Mouse (Mus musculus) myocyte (in vitro differentiated cells): ENCODE measurements around the gene BC051019.

Experiments used
- MYOG ChIP-seq, 3 experiments: IDR thresholded peaks; one replicate each; pipeline ENCODE4 v1.6.1; 2011; ENCODE audit warnings: control low read depth in 2 of 3, low read depth in 2 of 3, mild to moderate bottlenecking in 2 of 3; ENCODE audit not compliant: insufficient read length in 2 of 3, control insufficient read depth in 1 of 3, insufficient read depth in 1 of 3
- POLR2A ChIP-seq: IDR thresholded peaks from one replicate; pipeline ENCODE4 v1.6.1; 2011; ENCODE audit warnings: low read depth, mild to moderate bottlenecking, control low read depth, moderate library complexity; ENCODE audit not compliant: insufficient read length

- TF ChIP-seq MYOG (IDR thresholded peaks at IDR 0.05; ENCODE audit: control insufficient read depth in 1 of 3, insufficient read depth in 1 of 3, insufficient read length in 2 of 3, low read depth in 2 of 3) (no peak), POLR2A (no peak)
Measured at GRCm38 (mm10) chr7:109704016-109704377, 19.7 kb downstream of the BC051019 start.
